Mouse (Mus musculus) liver, adult 2 months (tissue): ENCODE results near the gene Cpn1.

Source experiments
- CTCF ChIP-seq: fragments of 200-500 bp; IDR thresholded peaks from 2 replicates; pipeline ENCODE4 v1.5.1; 2011; ENCODE audit warnings: low read depth, low read length, control low read depth
- POLR2A ChIP-seq: fragments of 200-500 bp; IDR thresholded peaks from 2 replicates; pipeline ENCODE4 v1.6.1; 2011; ENCODE audit warnings: low read length, control low read depth; ENCODE audit not compliant: insufficient read depth; ENCODE audit errors: extremely low read depth

- TF ChIP-seq POLR2A (no peak), CTCF (no peak)
Measured at GRCm38 (mm10) chr19:44005025-44005424, 18.7 kb upstream of the Cpn1 start.
